Mouse (Mus musculus): ENCODE measurements around the gene Zfx. TPM values are rescaled to one million over a fixed set of nuclear protein-coding genes. Genes with fewer than 3 reads are reported as not detected.

Zfx gene
- polyA plus RNA-seq, 1 experiment: 4.7 TPM

- H3K4me2 ChIP-seq (ENCODE audit: low read depth): peak overlapping the region; percentile 75
- no peaks in the 10 kb centered on the region for H3K36me3 ChIP-seq (ENCODE audit: control insufficient read depth, insufficient read depth)
- H3ac ChIP-seq (ENCODE audit: control insufficient read depth, insufficient read length): peak overlapping the region; percentile 97
- TF ChIP-seq POLR2A (IDR thresholded peaks at IDR 0.05; ENCODE audit: insufficient read length, low read depth): peak; percentile 51
- peak; percentile 73 for TF ChIP-seq POLR2AphosphoS2 (IDR thresholded peaks at IDR 0.05; ENCODE audit: insufficient read length, low read depth)
- TF ChIP-seq REST (IDR thresholded peaks at IDR 0.05; ENCODE audit: insufficient read depth, insufficient read length): no peak
- no peaks in the 10 kb centered on the region for H3K27me3 ChIP-seq (ENCODE audit: control insufficient read depth, insufficient read depth, insufficient read length)
- peaks cover 45% of the 10 kb centered on the region for H3K79me2 ChIP-seq (ENCODE audit: control insufficient read depth, insufficient read depth)
- H3K4me3 ChIP-seq: peak overlapping the region; percentile 56
Measured at GRCm38 (mm10) chrX:94121866-94122708, 1.4 kb downstream of the Zfx start.

- Histone ChIP-seq H3K36me3 (ENCODE audit: control insufficient read depth, insufficient read depth) (no peaks in the 10 kb centered on the region), H3ac (ENCODE audit: control insufficient read depth, insufficient read length) (no peak overlapping the region), H3K79me2 (ENCODE audit: control insufficient read depth, insufficient read depth) (peaks cover 53% of the 10 kb centered on the region), H3K4me2 (ENCODE audit: low read depth) (peak overlapping the region; percentile 75), H3K27me3 (ENCODE audit: control insufficient read depth, insufficient read depth, insufficient read length) (no peaks in the 10 kb centered on the region), H3K4me3 (peak overlapping the region; percentile 56)
- TF ChIP-seq TCF3 (IDR thresholded peaks at IDR 0.05; ENCODE audit: insufficient read length, low read depth) (no peak), MYOG (IDR thresholded peaks at IDR 0.05; ENCODE audit: control insufficient read depth in 1 of 3, insufficient read depth in 1 of 3, insufficient read length in 2 of 3, low read depth in 2 of 3) (no peak), MYOD1 (IDR thresholded peaks at IDR 0.05; ENCODE audit: control insufficient read depth in 1 of 3, insufficient read length in 2 of 3, low read depth in 2 of 3) (no peak), POLR2AphosphoS2 (IDR thresholded peaks at IDR 0.05; ENCODE audit: insufficient read length, low read depth) (no peak), POLR2A (IDR thresholded peaks at IDR 0.05; ENCODE audit: insufficient read length, low read depth) (no peak), SRF (IDR thresholded peaks at IDR 0.05; ENCODE audit: control insufficient read depth, insufficient read length, low read depth) (no peak), E2F4 (IDR thresholded peaks at IDR 0.05; ENCODE audit: insufficient read depth) (no peak), CEBPB (IDR thresholded peaks at IDR 0.05; ENCODE audit: insufficient read depth, poor library complexity, severe bottlenecking) (no peak), MAX (IDR thresholded peaks at IDR 0.05; ENCODE audit: low read depth) (no peak), REST (IDR thresholded peaks at IDR 0.05; ENCODE audit: insufficient read depth, insufficient read length) (no peak), TCF12 (IDR thresholded peaks at IDR 0.05; ENCODE audit: insufficient read depth, poor library complexity, severe bottlenecking) (no peak), USF1 (IDR thresholded peaks at IDR 0.05; ENCODE audit: low read depth) (no peak)
Measured at GRCm38 (mm10) chrX:94121161-94121856, 2.2 kb downstream of the Zfx start.

- Histone ChIP-seq H3K27me3 (ENCODE audit: control insufficient read depth, insufficient read depth, insufficient read length) (no peaks in the 10 kb centered on the region), H3K4me3 (no peak overlapping the region), H3K36me3 (ENCODE audit: control insufficient read depth, insufficient read depth) (no peaks in the 10 kb centered on the region), H3ac (ENCODE audit: control insufficient read depth, insufficient read length) (no peak overlapping the region), H3K4me2 (ENCODE audit: low read depth) (no peak overlapping the region), H3K79me2 (ENCODE audit: control insufficient read depth, insufficient read depth) (peaks cover 83% of the 10 kb centered on the region)
- TF ChIP-seq REST (IDR thresholded peaks at IDR 0.05; ENCODE audit: insufficient read depth, insufficient read length) (no peak), POLR2A (IDR thresholded peaks at IDR 0.05; ENCODE audit: insufficient read length, low read depth) (no peak), CEBPB (IDR thresholded peaks at IDR 0.05; ENCODE audit: insufficient read depth, poor library complexity, severe bottlenecking) (no peak), SRF (IDR thresholded peaks at IDR 0.05; ENCODE audit: control insufficient read depth, insufficient read length, low read depth) (no peak), E2F4 (IDR thresholded peaks at IDR 0.05; ENCODE audit: insufficient read depth) (no peak), TCF3 (IDR thresholded peaks at IDR 0.05; ENCODE audit: insufficient read length, low read depth) (no peak), POLR2AphosphoS2 (IDR thresholded peaks at IDR 0.05; ENCODE audit: insufficient read length, low read depth) (no peak), USF1 (IDR thresholded peaks at IDR 0.05; ENCODE audit: low read depth) (no peak), MYOG (IDR thresholded peaks at IDR 0.05; ENCODE audit: control insufficient read depth in 1 of 3, insufficient read depth in 1 of 3, insufficient read length in 2 of 3, low read depth in 2 of 3) (no peak), TCF12 (IDR thresholded peaks at IDR 0.05; ENCODE audit: insufficient read depth, poor library complexity, severe bottlenecking) (no peak), MAX (IDR thresholded peaks at IDR 0.05; ENCODE audit: low read depth) (no peak)
Measured at GRCm38 (mm10) chrX:94118350-94118749, 5.2 kb downstream of the Zfx start.

- Histone ChIP-seq H3K27me3 (ENCODE audit: control insufficient read depth, insufficient read depth, insufficient read length) (no peaks in the 10 kb centered on the region), H3K79me2 (ENCODE audit: control insufficient read depth, insufficient read depth) (peaks cover 100% of the 10 kb centered on the region), H3ac (ENCODE audit: control insufficient read depth, insufficient read length) (no peak overlapping the region), H3K36me3 (ENCODE audit: control insufficient read depth, insufficient read depth) (no peaks in the 10 kb centered on the region), H3K4me3 (no peak overlapping the region), H3K4me2 (ENCODE audit: low read depth) (no peak overlapping the region)
- TF ChIP-seq MAX (IDR thresholded peaks at IDR 0.05; ENCODE audit: low read depth) (no peak), REST (IDR thresholded peaks at IDR 0.05; ENCODE audit: insufficient read depth, insufficient read length) (no peak), TCF3 (IDR thresholded peaks at IDR 0.05; ENCODE audit: insufficient read length, low read depth) (no peak), POLR2AphosphoS2 (IDR thresholded peaks at IDR 0.05; ENCODE audit: insufficient read length, low read depth) (no peak), MYOD1 (IDR thresholded peaks at IDR 0.05; ENCODE audit: control insufficient read depth in 1 of 3, insufficient read length in 2 of 3, low read depth in 2 of 3) (no peak), CEBPB (IDR thresholded peaks at IDR 0.05; ENCODE audit: insufficient read depth, poor library complexity, severe bottlenecking) (no peak), MYOG (IDR thresholded peaks at IDR 0.05; ENCODE audit: control insufficient read depth in 1 of 3, insufficient read depth in 1 of 3, insufficient read length in 2 of 3, low read depth in 2 of 3) (no peak), E2F4 (IDR thresholded peaks at IDR 0.05; ENCODE audit: insufficient read depth) (no peak), TCF12 (IDR thresholded peaks at IDR 0.05; ENCODE audit: insufficient read depth, poor library complexity, severe bottlenecking) (no peak), POLR2A (IDR thresholded peaks at IDR 0.05; ENCODE audit: insufficient read length, low read depth) (no peak), USF1 (IDR thresholded peaks at IDR 0.05; ENCODE audit: low read depth) (no peak)
Measured at GRCm38 (mm10) chrX:94115882-94116281, 7.6 kb downstream of the Zfx start.
